Mouse (Mus musculus) macrophage (primary cell): Measurements from ENCODE around the gene Ddost. TPM values are rescaled to one million over a fixed set of nuclear protein-coding genes. Genes with fewer than 3 reads are reported as not detected.

ENCODE experiments used
- H3K27ac ChIP-seq: fragments of 350-480 bp; formaldehyde crosslinking; 2 replicates; pipeline ENCODE4 v1.9.0; 2021
- H3K36me3 ChIP-seq: fragments of 350-480 bp; formaldehyde crosslinking; 2 replicates; pipeline ENCODE4 v1.9.0; 2021; ENCODE audit errors: inconsistent target
- H3K4me3 ChIP-seq: fragments of 350-480 bp; formaldehyde crosslinking; 2 replicates; pipeline ENCODE4 v1.9.0; 2021; ENCODE audit errors: inconsistent target
- H3K79me2 ChIP-seq: fragments of 350-480 bp; formaldehyde crosslinking; 2 replicates; pipeline ENCODE4 v1.9.0; 2021; ENCODE audit errors: inconsistent target
- WGBS: methylation state at CpG from one replicate; pipeline ENCODE4 v1.1.7; 2026; ENCODE audit warnings: inconsistent platforms; ENCODE audit not compliant: missing documents; 5-methylcytosine and 5-hydroxymethylcytosine counted together
- polyA plus RNA-seq: library from polyadenylated mRNA; stranded (reverse); fragments of 250-400 nt; gene quantifications from 3 replicates; pipeline ENCODE4 v1.2.4, GENCODE M21; 2018; ENCODE audit warnings: inconsistent platforms

Gene Ddost
- polyA plus RNA-seq, 1 experiment from 2014 or later, result 99.5 TPM

DNA sequence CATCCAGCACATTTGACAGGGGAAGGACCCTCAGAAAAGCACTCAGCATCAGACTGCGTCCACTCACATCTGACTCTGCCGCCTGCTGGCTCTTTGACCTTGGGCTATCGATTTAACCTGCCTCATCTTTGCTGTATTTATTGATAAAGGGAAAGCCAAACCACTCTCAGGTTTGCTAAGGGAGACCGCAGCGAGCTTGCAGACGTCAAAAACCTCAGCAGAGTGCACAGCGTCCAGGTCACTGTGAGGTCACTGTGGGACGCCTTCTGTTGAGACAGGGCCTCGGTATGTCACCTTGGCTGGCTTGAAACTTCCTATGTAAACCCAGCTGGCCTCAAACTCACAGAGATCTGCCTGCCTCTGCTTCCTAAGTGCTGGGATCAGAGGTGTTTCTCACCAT, 32.8 kb downstream of the Ddost start:
- H3K4me3 ChIP-seq, result no peak overlapping the region
- no peaks in the 10 kb centered on the region for H3K79me2 ChIP-seq
- no peak overlapping the region for H3K27ac ChIP-seq
- WGBS, result 91% methylated on average over 9 of the region's 9 CpGs
- no peaks in the 10 kb centered on the region for H3K36me3 ChIP-seq

GRCm38 (mm10) chr4:138339963-138340362, 35.4 kb downstream of the Ddost start:
- Histone ChIP-seq H3K79me2 (no peaks in the 10 kb centered on the region), H3K36me3 (no peaks in the 10 kb centered on the region), H3K27ac (no peak overlapping the region), H3K4me3 (no peak overlapping the region)
- 45% methylated on average over 4 of the region's 4 CpGs for WGBS

GRCm38 (mm10) chr4:138341393-138341792, 36.9 kb downstream of the Ddost start:
- WGBS, result 95% methylated on average over 8 of the region's 8 CpGs

GRCm38 (mm10) chr4:138342048-138342447, 37.5 kb downstream of the Ddost start:
- WGBS, result 95% methylated on average over 7 of the region's 7 CpGs
- Histone ChIP-seq H3K36me3 (no peaks in the 10 kb centered on the region), H3K4me3 (no peak overlapping the region), H3K27ac (no peak overlapping the region), H3K79me2 (no peaks in the 10 kb centered on the region)

More at GRCm38 (mm10) chr4:138341393-138341792, 36.9 kb downstream of the Ddost start:
- Histone ChIP-seq H3K4me3 (no peak overlapping the region), H3K36me3 (no peaks in the 10 kb centered on the region), H3K27ac (no peak overlapping the region), H3K79me2 (no peaks in the 10 kb centered on the region)

DNA sequence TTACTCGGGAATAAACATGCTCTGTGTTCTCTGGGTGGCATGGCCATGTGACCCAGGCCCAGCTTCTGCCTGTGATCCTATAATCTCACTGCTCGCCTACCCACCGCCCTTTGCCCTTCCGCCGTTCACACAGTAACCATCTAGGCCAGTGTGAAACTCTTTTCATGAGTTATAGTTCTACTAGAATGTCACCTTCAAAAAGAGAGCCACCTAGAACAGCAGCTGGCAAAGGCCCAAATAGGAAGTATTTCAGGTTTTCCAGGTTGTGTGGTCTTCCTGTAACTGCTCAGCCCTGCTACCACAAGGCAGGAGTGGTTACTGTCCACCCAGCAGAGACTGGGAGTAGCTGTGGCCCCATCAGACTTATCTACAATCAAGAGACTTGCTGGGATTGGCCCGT, 38.2 kb downstream of the Ddost start:
- Histone ChIP-seq H3K79me2 (no peaks in the 10 kb centered on the region), H3K4me3 (no peak overlapping the region), H3K27ac (no peak overlapping the region), H3K36me3 (no peaks in the 10 kb centered on the region)
- 77% methylated on average over 6 of the region's 6 CpGs for WGBS

DNA sequence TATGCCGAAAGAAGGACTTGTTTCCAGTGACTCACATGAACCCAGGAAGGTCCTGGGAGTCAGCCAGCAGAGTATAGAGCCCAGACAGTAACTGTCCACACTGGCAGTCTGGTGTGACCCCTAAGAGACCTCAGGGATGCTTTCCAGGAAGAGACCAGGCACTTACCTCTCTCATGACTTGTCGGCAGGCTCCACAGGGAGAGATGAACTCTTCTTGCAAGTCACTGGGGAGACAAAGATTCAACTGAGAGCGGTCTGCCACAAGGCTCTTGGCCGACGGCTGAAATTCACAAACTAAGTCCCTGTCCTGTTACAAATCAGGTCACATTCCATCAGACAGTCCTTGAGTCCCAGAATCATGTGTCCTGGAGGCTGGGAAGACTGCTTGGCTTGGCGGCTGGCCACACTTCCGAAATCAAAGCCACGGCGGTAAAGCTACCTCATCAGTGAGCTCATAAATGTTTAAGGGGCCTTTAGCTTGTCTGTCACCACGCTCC, 38.9 kb downstream of the Ddost start:
- H3K4me3 ChIP-seq, result no peak overlapping the region
- H3K27ac ChIP-seq, result no peak overlapping the region
- 92% methylated on average over 10 of the region's 10 CpGs for WGBS
- no peaks in the 10 kb centered on the region for H3K79me2 ChIP-seq
- no peaks in the 10 kb centered on the region for H3K36me3 ChIP-seq

DNA sequence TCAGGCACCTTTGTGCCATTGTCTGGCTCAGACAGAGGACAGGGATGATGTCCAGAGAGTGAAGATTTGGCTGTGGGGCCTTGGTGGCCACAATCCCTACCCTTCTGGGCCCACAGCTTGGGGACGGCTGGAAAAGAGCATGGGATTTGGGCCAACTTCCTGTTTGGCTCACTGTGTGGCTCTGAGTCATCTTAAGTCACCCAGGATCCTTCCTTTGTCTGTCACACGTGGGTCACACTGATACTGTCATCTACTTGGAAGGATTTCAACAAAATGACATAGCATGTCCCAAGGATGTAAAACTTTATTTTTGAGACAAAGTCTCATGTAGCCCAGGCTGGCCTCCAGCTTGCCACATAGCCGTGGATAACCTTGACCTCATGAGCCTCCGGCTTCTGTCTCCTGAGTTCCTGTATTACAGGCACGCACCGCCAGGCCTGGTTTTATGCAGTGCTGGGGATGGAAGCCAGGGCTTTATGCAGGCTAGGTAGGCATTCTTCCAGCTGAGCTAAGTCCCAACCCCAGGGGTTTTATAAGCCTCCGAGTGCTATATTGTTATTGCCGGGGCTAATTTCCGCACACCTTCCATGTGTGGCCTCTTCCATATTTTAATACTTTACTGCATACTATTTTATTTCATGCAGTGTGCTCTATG, 40.5 kb downstream of the Ddost start:
- Histone ChIP-seq H3K36me3 (no peaks in the 10 kb centered on the region), H3K27ac (peak overlapping the region; percentile 59), H3K79me2 (no peaks in the 10 kb centered on the region), H3K4me3 (no peak overlapping the region)
- WGBS, result 68% methylated on average over 9 of the region's 9 CpGs

DNA sequence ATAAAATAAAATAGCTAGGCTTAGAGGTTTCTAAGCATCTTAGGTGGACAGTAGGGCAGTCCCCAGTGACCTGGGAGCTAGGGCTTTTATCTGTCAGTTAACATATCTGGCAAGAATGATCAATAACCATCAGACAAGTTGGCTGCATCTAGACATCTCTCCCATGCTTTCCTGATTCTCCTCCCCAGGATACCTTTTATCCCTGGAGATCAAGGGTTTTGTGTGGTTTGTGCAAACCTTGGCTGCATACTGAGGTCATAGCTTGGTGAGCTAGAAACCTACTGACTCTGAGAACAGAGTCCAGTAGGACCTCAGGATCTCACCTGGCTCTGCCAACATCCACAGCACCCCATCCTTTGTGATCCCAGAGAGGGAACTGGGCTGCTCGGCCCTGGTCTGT, 42.8 kb downstream of the Ddost start:
- 100% methylated on average over 1 of the region's 1 CpGs for WGBS
- Histone ChIP-seq H3K79me2 (no peaks in the 10 kb centered on the region), H3K36me3 (no peaks in the 10 kb centered on the region), H3K27ac (no peak overlapping the region), H3K4me3 (no peak overlapping the region)

DNA sequence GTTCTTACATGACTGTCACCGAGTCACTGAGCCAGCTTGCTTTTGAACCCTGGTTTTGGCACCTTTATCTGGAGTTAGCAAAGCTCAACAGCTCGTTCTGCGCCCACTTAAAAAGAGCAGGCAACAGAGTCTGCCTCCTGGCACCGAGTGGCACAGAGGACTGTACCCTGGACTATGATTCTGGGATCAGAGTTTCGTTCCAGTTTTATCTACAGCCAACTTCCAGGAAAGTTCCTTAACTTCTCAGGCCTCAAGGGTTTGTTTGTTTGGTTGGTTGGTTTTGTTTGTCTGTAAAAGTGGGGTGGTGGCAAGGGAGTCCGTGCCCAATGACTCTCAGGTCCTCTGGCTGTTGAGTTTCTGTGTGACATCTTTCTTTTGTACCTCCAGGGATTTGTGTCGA, 44.2 kb downstream of the Ddost start:
- Histone ChIP-seq H3K27ac (no peak overlapping the region), H3K36me3 (no peaks in the 10 kb centered on the region), H3K4me3 (no peak overlapping the region), H3K79me2 (no peaks in the 10 kb centered on the region)
- WGBS, result 95% methylated on average over 7 of the region's 7 CpGs

- Histone ChIP-seq H3K79me2 (no peaks in the 10 kb centered on the region), H3K4me3 (no peak overlapping the region), H3K27ac (no peak overlapping the region), H3K36me3 (no peaks in the 10 kb centered on the region)
- 92% methylated on average over 5 of the region's 5 CpGs for WGBS
Observed at GRCm38 (mm10) chr4:138351821-138352220, 47.3 kb downstream of the Ddost start.

DNA sequence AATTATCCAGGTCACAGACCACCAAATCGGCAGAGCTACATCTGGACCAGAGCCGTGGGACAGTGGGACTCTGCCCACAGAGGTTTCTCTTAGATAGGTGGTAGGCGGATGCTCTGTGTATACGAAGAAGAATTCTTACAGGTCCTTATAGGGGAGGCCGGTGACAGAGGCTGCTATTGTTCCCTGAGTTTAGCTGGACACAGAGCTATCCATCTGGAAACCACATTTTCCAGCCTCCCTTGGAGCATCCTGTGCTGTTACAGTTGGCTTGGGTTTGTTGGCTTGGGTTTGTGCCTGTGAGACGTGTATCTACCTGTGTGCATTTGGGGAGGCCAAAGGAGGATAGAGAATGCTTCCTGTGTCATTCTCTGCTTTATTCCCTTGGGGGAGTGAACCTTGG, 48.2 kb downstream of the Ddost start:
- no peaks in the 10 kb centered on the region for H3K79me2 ChIP-seq
- WGBS, result 90% methylated on average over 6 of the region's 6 CpGs
- no peak overlapping the region for H3K27ac ChIP-seq
- H3K4me3 ChIP-seq, result no peak overlapping the region
- no peaks in the 10 kb centered on the region for H3K36me3 ChIP-seq

GRCm38 (mm10) chr4:138353438-138354171, 49.1 kb downstream of the Ddost start:
- H3K36me3 ChIP-seq, result no peaks in the 10 kb centered on the region
- 75% methylated on average over 10 of the region's 10 CpGs for WGBS
- no peak overlapping the region for H3K4me3 ChIP-seq
- H3K27ac ChIP-seq, result no peak overlapping the region
- H3K79me2 ChIP-seq, result no peaks in the 10 kb centered on the region

GRCm38 (mm10) chr4:138355496-138355895, 51.0 kb downstream of the Ddost start:
- 85% methylated on average over 2 of the region's 2 CpGs for WGBS
- no peak overlapping the region for H3K4me3 ChIP-seq
- no peaks in the 10 kb centered on the region for H3K79me2 ChIP-seq
- no peak overlapping the region for H3K27ac ChIP-seq
- H3K36me3 ChIP-seq, result no peaks in the 10 kb centered on the region

GRCm38 (mm10) chr4:138356141-138356540, 51.6 kb downstream of the Ddost start:
- no peak overlapping the region for H3K27ac ChIP-seq
- no peaks in the 10 kb centered on the region for H3K79me2 ChIP-seq
- no peak overlapping the region for H3K4me3 ChIP-seq
- 88% methylated on average over 8 of the region's 8 CpGs for WGBS
- no peaks in the 10 kb centered on the region for H3K36me3 ChIP-seq

DNA sequence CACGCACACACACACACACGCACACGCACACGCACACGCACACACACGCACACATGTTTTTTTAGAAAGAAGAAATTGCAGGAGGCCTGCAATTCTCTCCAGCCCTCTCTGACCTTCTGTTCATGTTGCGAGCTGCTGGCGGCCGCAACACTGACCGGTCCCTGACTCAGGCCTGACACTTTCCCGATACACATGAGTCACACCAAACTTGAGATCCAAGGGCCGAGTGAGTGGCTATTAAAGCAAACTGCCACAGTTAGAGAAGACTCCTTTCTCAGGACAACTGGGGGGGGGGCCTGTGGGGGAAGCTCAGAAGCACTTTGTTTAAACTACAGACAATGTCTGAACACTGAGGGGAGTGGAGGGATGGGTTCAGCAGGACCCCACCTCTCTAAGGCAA, 52.0 kb downstream of the Ddost start:
- H3K4me3 ChIP-seq, result no peak overlapping the region
- H3K79me2 ChIP-seq, result no peaks in the 10 kb centered on the region
- 91% methylated on average over 12 of the region's 12 CpGs for WGBS
- H3K36me3 ChIP-seq, result no peaks in the 10 kb centered on the region
- H3K27ac ChIP-seq, result no peak overlapping the region
